Mouse (Mus musculus): ENCODE results near the gene Naa50.

The Naa50 gene

GRCm38 (mm10) chr16:44139536-44140185, at the start of gene Naa50, which contains the start of gene Atp6v1a:
Gene Naa50, plus strand, starts transcription at chr16:44139830.
Gene Atp6v1a, minus strand, starts transcription at chr16:44139705.
- peak; percentile 94 for DNase-seq (ENCODE audit: low read depth)

GRCm38 (mm10) chr16:44099377-44099776, 40.3 kb upstream of the Naa50 start:
- no peak for DNase-seq (ENCODE audit: low read depth)

- no peak for DNase-seq (ENCODE audit: low read depth)
Measured at GRCm38 (mm10) chr16:44101181-44101710, 38.4 kb upstream of the Naa50 start.

- DNase-seq (ENCODE audit: low read depth), result no peak
Measured at GRCm38 (mm10) chr16:44102925-44103324, 36.7 kb upstream of the Naa50 start.

GRCm38 (mm10) chr16:44103806-44104766, 35.5 kb upstream of the Naa50 start:
- no peak for DNase-seq (ENCODE audit: low read depth)

GRCm38 (mm10) chr16:44105211-44105610, 34.4 kb upstream of the Naa50 start:
- DNase-seq (ENCODE audit: low read depth), result no peak

- no peak for DNase-seq (ENCODE audit: low read depth)
Measured at GRCm38 (mm10) chr16:44109002-44109401, 30.6 kb upstream of the Naa50 start.

- DNase-seq (ENCODE audit: low read depth), result no peak
Measured at GRCm38 (mm10) chr16:44119753-44120501, 19.7 kb upstream of the Naa50 start.

GRCm38 (mm10) chr16:44122122-44122521, 17.5 kb upstream of the Naa50 start:
- no peak for DNase-seq (ENCODE audit: low read depth)

GRCm38 (mm10) chr16:44122574-44122973, 17.1 kb upstream of the Naa50 start:
- no peak for DNase-seq (ENCODE audit: low read depth)

GRCm38 (mm10) chr16:44122982-44123725, 16.5 kb upstream of the Naa50 start:
- peak; percentile 56 for DNase-seq (ENCODE audit: low read depth)

- no peak for DNase-seq (ENCODE audit: low read depth)
Measured at GRCm38 (mm10) chr16:44123786-44124185, 15.8 kb upstream of the Naa50 start.

GRCm38 (mm10) chr16:44124713-44125112, 14.9 kb upstream of the Naa50 start:
- no peak for DNase-seq (ENCODE audit: low read depth)

GRCm38 (mm10) chr16:44125436-44125835, 14.2 kb upstream of the Naa50 start:
- DNase-seq (ENCODE audit: low read depth), result no peak

- no peak for DNase-seq (ENCODE audit: low read depth)
Measured at GRCm38 (mm10) chr16:44126437-44126836, 13.2 kb upstream of the Naa50 start.

- DNase-seq (ENCODE audit: low read depth), result no peak
Measured at GRCm38 (mm10) chr16:44132300-44132699, 7.3 kb upstream of the Naa50 start.

- DNase-seq (ENCODE audit: low read depth), result no peak
Measured at GRCm38 (mm10) chr16:44133187-44133586, 6.4 kb upstream of the Naa50 start.

GRCm38 (mm10) chr16:44136511-44137021, 3.1 kb upstream of the Naa50 start:
- DNase-seq (ENCODE audit: low read depth), result peak; percentile 77

- peak; percentile 9 for DNase-seq (ENCODE audit: low read depth)
Measured at GRCm38 (mm10) chr16:44138377-44138978, 1.2 kb upstream of the Naa50 start.

GRCm38 (mm10) chr16:44138979-44139535, 573 bp upstream of the Naa50 start:
- peak; percentile 92 for DNase-seq (ENCODE audit: low read depth)
